Mouse (Mus musculus) large intestine, adult 2 months (tissue): ENCODE data around the gene Fancc. TPM values are rescaled to one million over a fixed set of nuclear protein-coding genes. Genes with fewer than 3 reads are reported as not detected.
"Not testable (repeated sequence)": the region's sequence is repeated elsewhere in the genome, so short reads cannot be mapped to it uniquely, and the experiment has no call there.

ENCODE experiments used
- DNase-seq: peaks from one replicate; pipeline ENCODE4 v3.0.0-alpha.2; 2012; ENCODE audit warnings: low read depth, low spot score
- WGBS: fragments of 180-500 bp; shearing (Covaris S2); methylation state at CpG from one replicate; pipeline ENCODE4 v1.1.7; 2018; 5-methylcytosine and 5-hydroxymethylcytosine counted together
- polyA plus RNA-seq: library from polyadenylated mRNA; depleted of rRNA; stranded (reverse); fragments of >200 nt; gene quantifications from 2 replicates; pipeline ENCODE4 v1.2.3, GENCODE M21; 2012

Fancc gene
- polyA plus RNA-seq, 1 experiment = 6.2 TPM

GRCm38 (mm10) chr13:63361755-63362154 lies 135.3 kb downstream of the Fancc start:
- 90% methylated on average over 3 of the region's 3 CpGs for WGBS
- DNase-seq = no peak

- DNase-seq = no peak
- 80% methylated on average over 4 of the region's 4 CpGs for WGBS
Observed at GRCm38 (mm10) chr13:63360111-63360885, 136.8 kb downstream of the Fancc start.

DNA sequence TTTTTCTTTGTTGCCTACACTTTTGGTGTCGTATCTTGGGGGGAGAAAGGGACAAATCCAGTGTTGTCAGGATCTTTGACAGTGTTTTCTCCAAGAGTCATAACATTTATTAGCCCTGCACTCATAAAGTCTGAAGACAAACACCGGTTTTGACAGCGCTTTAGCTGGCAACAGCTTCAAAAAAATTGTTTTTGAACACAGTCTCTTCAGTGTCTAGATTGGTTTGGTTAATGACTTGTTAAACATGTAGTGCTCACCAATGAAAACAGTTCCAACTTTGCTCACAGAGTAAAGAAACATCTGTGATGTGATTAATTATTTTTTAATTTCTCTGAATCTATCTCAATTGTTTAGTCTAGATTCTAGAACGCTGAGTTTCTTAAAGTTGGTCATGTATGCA lies 137.7 kb downstream of the Fancc start:
- DNase-seq = no peak
- WGBS = 41% methylated on average over 4 of the region's 4 CpGs

- peak; percentile 53 for DNase-seq
- 32% methylated on average over 3 of the region's 3 CpGs for WGBS
Observed at GRCm38 (mm10) chr13:63356558-63356957, 140.5 kb downstream of the Fancc start.

DNA sequence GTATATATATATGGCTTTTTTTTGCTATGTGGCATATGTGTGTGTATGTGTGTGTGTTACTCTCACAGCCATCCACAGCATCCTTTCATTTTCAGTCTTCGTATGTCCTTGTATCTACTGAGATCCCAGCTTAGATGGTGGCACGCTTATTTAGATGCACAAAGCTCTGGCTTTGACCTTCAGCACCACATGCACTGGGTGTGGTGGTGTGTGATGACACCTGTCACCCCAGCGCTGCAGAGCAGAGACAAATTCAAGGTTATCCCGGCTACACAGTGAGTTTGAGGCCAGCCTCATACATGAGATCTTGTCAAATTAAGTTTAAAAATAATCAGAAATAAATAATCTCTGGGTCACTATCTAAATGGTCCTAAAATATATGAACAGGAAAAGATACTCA lies 141.0 kb downstream of the Fancc start:
- no peak for DNase-seq
- WGBS = 89% methylated on average over 4 of the region's 4 CpGs

- 59% methylated on average over 4 of the region's 4 CpGs for WGBS
- DNase-seq = not testable (repeated sequence)
Observed at GRCm38 (mm10) chr13:63353312-63353711, 143.8 kb downstream of the Fancc start.

DNA sequence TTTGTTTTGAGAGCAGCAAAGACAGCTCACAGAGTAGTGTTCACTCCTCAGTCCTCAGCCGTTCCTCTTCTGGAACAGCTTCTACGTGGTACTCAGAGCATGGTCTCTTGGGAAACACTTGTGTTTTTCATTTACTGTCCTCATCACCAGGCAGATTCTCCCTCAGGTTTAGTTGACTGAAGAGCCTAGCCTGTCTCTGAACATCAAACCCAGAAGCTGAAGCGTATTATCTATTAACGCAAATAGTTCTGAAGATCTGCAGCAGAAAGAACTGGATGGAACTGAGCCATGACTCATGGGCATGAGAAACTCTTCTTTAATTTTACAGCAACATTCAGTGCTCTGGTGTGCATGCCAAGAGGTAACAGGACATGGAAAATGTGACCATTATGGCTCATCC lies 147.0 kb downstream of the Fancc start:
- no peak for DNase-seq
- WGBS = 77% methylated on average over 4 of the region's 4 CpGs

- no peak for DNase-seq
- WGBS = 70% methylated on average over 2 of the region's 2 CpGs
Observed at GRCm38 (mm10) chr13:63347639-63348038, 149.4 kb downstream of the Fancc start.

DNA sequence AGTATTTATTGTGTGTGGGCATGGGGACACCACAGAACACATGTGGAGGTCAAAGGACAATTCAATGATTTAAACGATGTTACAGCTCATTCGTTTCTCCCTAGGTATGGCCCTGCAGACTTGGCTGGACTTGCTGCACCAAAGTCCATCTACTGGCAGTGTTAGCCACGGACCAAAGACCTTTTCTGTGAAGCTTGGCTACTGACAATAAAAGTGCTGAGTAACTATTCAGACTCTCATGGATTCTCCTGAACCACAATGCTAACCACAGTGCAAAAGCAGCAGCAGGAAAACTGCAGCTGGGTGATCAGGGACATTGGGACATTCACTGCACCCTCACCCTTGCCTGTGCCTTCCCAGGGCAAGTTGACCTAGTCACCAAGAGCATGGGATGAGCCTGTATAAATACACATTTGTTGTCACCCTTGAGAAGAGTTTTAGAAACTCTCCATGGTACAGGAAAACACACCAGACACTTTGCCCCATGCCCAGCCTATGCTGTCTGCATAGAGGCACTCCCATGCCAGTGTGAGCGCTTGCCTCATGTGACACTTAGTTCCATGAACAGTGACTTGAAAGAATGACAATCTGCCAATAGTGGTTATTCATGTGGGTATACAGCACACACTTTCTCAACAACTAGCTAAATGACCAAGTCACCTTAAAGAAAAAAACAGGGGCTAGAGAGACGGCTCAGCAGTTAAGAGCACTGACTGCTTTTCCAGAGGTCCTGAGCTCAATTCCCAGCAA lies 151.4 kb downstream of the Fancc start:
- WGBS = 59% methylated on average over 5 of the region's 5 CpGs
- no peak for DNase-seq

DNA sequence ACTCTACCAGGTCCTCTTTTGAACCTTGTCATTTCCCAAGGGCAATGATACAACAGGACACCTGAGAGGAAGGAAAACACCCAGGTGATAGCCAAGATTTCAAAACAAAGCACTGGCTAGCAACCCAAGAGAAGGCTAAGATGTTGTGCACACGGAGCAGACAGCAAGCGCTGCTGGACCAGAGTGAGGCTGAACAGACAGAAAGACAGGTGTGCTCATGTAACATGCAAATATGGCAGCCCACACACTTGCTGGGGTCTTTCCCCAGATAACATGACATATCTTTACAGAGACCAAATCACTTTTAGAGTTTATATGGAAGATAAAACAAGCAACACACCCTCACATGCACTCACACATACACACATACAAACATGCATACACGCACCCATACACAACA lies 152.6 kb downstream of the Fancc start:
- 96% methylated on average over 3 of the region's 3 CpGs for WGBS
- no peak for DNase-seq

GRCm38 (mm10) chr13:63342781-63343180 lies 154.3 kb downstream of the Fancc start:
- 77% methylated on average over 2 of the region's 2 CpGs for WGBS
- DNase-seq = no peak

DNA sequence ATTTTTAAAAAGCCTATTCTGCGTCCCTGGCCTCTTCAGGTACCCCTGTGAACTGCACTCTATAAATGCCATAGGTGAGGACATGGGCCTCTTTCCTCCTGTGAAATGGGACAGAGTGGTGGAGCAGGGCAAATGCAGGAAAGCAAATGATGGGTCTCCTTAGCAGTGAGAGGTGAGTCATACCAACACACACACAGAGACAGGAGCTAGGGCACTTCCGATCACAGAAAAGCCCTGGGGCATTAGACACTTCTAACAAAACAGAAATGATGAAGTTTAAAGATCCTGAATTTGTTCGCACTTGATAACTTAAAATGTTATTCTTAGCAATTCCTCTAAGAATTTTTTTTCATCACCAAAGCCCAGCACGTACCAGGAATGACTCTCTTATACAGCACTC lies 157.1 kb downstream of the Fancc start:
- no peak for DNase-seq

GRCm38 (mm10) chr13:63337239-63337960 lies 159.7 kb downstream of the Fancc start:
- no peak for DNase-seq
- 71% methylated on average over 8 of the region's 8 CpGs for WGBS

More for the DNA sequence above, 157.1 kb downstream of the Fancc start:
- 92% methylated on average over 4 of the region's 4 CpGs for WGBS

GRCm38 (mm10) chr13:63336335-63336734 lies 160.7 kb downstream of the Fancc start:
- 77% methylated on average over 7 of the region's 7 CpGs for WGBS
- no peak for DNase-seq

- DNase-seq = no peak
Observed at GRCm38 (mm10) chr13:63335421-63336134, 161.5 kb downstream of the Fancc start.

GRCm38 (mm10) chr13:63332576-63333300 lies 164.3 kb downstream of the Fancc start:
- DNase-seq = no peak
- 25% methylated on average over 4 of the region's 4 CpGs for WGBS

More at GRCm38 (mm10) chr13:63335421-63336134, 161.5 kb downstream of the Fancc start:
- 72% methylated on average over 4 of the region's 4 CpGs for WGBS

DNA sequence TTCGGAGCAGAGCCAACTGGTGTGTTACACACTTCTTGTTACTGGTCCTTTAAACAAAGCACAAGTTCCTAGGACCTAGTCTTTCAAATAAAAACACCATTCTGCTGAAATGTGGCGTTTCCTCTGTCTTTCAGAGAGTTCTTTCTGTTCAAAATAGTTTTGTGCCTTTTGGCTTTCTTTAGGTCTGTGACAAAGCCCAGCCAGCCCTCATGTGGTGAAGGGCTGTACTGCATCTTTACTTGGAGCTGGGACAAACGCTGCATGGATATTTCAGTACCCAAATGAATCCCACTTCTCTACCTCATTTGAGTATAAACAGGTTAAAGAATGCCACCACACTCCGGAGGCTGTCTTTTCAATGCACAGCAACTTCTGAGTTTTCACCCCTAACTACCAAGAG lies 165.7 kb downstream of the Fancc start:
- 33% methylated on average over 4 of the region's 4 CpGs for WGBS
- DNase-seq = no peak

- DNase-seq = no peak
- WGBS = 67% methylated on average over 9 of the region's 9 CpGs
Observed at GRCm38 (mm10) chr13:63330236-63330860, 166.7 kb downstream of the Fancc start.

DNA sequence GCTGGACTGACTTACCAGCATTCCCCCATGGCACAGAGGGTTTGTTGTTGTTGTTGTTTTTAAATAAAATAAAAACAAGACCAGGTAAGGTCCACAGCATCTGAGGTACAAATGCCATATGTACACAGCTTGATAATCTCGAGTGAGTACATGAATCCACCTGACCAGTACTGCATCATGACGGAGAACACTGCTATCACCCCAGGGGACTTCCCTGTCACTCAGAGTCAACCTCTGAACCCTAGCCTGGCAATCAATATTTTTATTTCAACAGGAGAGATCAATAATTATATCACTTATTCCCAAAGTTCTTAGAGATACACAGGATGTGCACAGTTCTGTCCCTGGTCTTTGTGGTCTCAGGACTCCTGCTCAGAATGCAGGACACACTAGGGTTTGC lies 171.1 kb downstream of the Fancc start:
- DNase-seq = no peak
- WGBS = 68% methylated on average over 2 of the region's 2 CpGs
